Mouse (Mus musculus): ENCODE results near the gene Fam20a. TPM values are rescaled to one million over a fixed set of nuclear protein-coding genes. Genes with fewer than 3 reads are reported as not detected.

The Fam20a gene
- total RNA-seq, 2 experiments from 2014 or later: 1.2 to 2.0 TPM

DNA sequence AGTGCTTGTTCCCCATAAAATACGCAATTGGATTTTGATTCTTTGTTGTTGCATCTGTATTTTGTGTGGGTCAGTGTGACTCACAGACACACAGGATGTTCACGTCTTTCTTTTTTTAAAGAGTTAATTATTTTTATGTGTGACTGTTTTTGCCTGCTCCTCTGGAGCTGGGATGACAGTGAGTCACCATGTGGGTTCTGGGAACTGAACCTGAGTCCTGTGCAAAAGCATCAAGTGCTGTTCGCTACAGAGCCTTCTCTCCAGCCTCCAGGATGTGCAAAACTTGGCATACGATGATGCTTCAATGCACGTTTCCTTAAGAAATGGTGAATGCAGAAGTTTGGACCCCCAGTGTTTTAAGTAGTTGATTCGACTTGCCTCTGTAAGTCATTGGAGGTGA is 67.5 kb downstream of the Fam20a start:
- DNase-seq (ENCODE audit: low spot score): no peak

DNA sequence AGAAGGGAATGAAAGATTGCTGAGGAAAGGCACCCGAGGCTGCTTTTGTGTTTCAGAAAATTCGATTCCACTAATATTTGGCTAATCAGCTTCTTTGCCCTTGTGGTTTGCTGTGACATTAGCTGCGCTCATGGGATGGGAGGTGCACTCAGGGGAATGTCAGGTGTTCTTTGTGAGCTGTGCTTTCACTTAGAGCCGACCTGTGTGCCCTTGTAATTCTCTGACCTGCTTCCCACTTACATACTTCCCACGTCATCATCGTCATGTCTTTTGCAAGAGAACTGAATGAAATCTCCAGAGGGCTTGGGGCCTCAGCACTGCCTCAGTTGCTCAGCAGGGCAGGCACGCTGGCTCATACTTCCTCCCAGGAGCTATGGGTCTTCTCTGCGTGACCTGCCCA is 68.9 kb downstream of the Fam20a start:
- no peak for DNase-seq (ENCODE audit: low spot score)

DNA sequence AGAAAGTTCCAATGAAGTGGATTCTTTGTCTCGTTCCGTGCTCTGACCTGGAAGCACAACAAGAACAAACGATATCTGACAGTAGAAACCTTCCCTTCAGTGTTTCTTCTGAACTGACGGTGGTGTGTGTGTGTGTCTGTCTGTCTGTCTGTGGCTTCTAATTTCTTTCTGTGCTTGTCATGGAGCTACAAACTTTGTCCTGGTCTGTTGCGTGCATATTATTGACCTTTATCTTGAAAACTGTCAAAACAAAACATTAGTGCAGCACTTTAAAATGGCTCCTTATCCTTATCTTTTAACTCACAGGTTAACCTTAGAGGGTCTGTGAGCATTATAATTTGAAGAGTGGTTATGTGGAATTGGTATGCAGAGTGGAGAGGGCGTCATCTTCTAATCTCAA is 69.6 kb downstream of the Fam20a start:
- DNase-seq (ENCODE audit: low spot score): no peak

DNA sequence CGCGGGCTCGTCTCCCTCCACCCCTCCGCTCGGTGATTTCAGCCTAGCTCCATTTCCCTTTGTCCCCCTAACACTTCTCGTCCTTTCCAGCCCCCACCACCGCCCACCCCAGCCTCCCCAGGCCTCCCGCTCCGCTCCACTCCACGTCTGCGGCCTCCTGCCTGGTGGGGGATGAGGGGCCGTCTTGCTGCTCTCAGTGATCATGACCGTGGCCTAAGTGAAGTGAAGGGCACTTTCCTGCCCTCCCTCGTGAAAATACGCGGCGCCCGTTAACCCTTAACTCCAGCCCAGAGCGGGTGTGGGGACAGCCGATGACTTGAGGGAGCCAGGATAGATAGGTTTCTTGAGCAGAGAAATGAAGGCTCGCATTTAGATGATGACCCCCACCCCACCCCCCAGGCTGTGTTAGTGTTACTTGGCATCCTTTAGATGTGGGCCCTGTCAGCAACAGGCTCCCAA is 70.5 kb downstream of the Fam20a start:
- DNase-seq (ENCODE audit: low spot score): no peak

DNA sequence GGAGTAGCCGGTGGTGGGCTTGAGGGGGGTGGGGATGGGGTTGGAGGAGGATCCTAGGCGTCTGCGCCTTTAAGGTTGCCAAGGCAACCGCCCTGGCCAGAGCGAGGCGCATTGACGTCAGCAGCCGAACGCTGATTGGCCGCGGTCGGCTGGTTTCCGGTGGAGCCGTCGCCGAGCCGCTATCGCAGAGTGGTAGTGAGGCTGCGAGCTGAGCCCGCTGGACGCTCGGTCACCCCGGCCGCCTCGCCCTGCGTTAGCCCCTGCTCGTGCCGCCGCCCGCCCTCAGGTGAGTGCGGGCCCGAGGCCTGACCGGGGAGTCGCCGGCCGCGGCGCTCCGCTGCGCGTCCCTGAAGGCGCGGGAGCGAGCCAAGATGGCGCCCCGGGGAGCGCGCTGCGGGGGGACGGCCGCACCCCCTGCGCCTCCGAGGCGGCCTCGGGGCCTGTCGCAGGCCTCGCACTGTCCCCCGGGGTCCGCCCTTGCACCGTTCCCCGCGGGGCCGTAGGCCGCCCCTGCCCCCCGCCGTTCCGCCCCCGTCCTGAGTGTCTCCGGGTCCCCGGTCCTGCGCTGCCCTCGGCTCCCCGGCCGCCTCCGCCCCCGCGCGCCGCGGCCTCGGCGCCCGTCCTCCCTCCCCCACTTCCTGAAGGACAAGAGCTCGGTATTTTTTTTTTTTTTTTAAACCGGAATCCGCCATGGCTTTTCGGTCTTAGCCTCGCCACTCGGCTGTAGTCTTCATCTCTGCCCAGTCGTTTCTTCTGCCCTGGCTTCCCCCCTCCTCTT is 71.1 kb downstream of the Fam20a start:
- peak; percentile 92 for DNase-seq (ENCODE audit: low spot score)

DNA sequence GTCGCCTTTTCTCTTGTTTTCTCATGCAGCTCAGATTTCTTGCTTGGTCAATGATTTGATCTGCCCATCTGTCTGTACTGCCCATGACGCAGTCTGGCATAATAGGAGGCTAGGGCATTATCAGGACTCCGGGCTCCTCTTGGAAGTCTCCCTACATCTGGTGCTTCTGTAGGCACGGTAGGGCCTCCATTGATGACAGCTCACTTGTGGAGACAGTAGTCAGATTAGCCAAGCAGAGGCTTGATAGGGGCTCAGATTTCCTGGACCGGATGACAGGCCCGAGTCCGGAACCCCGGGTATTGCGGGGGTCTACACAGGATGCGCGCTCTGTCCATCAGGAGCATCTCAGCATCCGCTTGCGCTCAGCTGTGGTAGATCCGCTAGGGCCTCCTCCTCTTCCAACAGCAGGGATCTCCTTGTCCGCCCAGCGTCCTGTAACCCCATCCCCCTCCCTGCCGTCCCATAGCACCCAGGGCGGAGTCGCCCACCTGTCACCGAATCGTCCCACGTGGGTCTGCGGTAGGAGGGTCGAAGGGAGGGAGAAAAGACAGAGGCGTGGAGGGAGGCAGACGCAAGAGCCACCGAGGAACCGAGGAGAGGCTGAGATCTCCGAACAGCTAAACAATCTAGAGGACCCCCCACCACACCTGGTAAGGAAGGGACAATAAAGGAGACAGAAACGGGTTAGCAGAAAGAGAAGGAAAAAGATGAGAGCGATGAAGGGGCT is 71.9 kb downstream of the Fam20a start:
- DNase-seq (ENCODE audit: low spot score): peak; percentile 75

DNA sequence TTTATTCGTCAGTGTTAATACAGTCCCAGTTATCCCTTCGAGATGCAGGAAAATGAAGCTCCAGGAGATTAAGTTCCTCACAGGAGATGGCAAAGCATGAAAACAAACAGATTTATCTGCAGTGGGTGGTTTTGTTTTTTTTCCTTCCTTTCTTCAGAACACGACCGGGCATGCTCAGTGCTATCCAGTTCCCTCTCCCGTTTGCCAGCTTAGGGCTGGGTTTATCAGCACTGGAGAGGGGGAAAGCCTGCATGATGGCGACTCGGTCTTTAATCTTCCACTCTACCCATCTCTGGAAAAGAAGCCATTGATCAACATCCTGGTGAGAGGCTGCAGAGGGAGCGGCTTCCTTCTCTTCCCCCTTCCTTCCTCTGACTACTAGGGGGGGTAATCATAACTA is 72.9 kb downstream of the Fam20a start, which contains the start of gene Prkar1a:
Prkar1a (plus strand) TSS at position 200 of the 400 bp plus-strand sequence.
- no peak for DNase-seq (ENCODE audit: low spot score)

DNA sequence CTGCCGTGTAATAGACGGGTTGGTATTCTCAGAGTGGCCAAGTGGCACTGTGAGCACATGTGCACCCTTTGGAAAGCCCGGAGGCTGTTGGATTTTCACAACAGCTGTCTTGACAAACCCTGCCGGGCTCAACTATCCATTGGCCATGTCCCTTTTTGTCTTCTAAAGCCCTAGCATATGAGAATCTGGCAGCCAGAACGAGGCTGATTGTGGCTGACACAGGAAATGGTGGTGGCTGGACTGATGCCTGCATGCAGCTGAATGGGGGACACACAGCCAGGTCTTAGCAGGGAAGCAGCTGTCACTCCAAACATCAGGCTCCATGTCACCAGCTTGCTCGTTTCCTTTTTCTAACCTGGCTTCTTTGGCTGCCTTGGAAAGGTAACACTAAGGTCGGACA is 73.6 kb downstream of the Fam20a start:
- no peak for DNase-seq (ENCODE audit: low spot score)

DNA sequence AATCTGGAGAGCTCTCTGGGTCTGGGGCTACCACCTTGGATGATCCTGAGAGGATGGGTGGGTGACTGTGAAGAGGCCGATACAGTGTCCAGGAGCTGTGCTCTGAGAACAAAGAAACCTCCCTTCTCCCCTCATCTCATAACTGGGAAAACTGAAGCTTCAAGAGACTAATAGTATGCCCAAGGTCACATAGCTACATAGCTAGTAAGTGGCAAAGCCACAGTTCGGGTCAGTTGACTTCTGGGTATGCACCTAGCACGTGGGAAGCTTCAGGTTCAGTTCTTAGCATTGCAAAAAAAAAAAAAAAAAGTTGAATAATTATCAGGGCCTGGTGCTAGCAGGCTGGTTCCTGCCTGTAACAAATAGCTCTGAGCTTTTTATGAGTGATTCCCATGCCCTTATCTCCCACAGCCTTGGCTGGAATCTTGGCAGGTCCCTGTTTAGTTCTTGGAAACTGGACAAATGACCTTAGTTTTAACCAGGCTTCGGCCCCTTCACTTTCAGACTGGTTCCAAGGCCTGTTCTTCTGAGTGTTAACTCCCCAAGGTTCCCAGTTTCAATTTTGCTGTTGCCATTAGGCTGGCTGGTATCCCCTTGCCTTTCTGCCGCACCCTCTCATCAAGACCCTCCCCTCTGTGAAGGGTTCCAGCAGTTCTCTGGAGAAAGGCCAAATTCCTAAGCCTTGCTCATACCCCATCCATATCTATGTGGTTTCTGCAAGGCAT is 80.4 kb downstream of the Fam20a start:
- DNase-seq (ENCODE audit: low spot score): no peak

DNA sequence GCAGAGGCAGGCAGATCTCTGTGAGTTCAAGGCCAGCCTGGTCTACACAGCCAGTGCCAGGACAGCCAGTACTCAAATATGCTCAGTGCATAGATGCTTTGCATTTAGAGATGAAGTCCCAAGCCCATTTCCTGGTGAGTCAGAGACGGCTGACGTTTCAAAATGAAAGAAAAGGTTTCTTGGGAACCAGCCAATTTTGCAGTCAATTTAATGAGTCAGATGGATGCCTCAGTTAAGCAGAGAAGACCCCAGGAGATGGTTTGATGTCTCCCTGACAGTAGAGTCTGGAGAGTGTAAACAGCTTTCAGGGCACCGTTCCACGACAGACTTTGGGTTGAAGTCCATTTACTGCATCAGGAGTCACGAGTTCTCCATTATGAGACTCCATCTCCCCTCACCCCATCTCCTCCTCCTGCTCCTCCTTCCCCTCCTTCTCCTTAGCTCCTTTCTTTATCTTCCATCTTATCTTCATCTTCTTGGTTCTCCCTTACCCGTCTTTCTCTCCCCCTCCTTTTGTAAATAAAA is 86.1 kb downstream of the Fam20a start:
- DNase-seq (ENCODE audit: low spot score): no peak

DNA sequence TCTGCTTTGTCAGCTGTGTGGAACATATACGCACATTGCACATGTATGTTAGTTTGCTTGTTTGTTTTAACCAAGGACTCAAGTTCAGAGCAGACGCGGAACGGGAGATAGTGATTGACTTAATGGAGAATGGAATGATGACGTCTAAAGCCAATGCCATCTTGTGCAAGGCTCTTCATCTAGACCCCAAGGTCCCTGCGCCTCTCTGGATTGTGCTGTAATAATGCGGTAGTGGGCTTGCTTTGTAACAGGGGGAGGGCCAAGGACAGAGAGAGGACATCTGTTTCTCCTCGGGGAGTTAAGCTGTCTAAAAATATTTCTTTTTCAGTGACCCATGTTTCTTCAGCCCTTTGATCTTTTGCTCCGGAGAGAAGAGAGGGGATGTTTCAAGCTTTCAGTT is 87.2 kb downstream of the Fam20a start:
- DNase-seq (ENCODE audit: low spot score): no peak

DNA sequence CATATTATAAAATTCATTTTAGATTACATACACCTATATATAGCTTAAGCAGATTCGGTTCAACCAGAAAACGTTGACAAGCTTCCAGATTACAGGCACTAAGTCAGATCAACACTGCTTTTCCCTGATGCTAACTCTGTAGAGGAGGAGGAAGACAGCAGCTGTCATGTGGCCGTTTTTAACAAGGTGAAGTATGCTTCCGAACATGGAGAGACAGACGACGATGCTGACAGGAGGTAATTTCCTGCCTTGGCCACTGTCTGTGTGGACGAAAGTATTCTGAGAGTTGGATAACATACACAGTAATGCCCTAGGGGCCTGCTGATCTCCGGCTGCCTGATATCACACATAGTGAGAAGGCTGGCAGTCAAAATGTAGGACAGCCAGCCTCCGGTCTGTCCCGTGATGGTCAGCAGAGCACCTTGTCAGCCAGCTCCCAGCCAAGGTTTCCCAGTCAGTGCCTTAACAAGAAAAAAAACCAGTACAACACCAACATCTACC is 93.0 kb downstream of the Fam20a start:
- DNase-seq (ENCODE audit: low spot score): peak; percentile 63

DNA sequence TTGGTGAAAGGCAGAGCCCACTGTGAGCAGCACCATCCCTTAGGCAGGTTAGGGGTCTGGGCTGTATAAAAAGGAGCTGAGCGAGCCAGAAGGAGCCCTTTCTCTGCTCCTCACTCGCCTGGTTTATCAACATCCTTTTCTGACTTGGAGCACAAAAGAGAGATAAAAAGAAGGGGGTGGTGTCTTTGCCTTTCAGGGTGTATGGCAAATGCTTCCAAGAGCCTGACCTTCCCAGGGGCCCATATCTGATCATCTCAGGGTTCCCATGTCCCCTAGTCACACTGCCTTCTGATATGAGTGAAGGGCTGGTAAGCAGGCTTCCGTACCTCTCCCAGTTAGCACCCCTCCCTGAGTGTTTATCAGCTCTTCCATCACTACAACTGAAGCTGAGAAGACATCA is 94.0 kb downstream of the Fam20a start:
- no peak for DNase-seq (ENCODE audit: low spot score)

DNA sequence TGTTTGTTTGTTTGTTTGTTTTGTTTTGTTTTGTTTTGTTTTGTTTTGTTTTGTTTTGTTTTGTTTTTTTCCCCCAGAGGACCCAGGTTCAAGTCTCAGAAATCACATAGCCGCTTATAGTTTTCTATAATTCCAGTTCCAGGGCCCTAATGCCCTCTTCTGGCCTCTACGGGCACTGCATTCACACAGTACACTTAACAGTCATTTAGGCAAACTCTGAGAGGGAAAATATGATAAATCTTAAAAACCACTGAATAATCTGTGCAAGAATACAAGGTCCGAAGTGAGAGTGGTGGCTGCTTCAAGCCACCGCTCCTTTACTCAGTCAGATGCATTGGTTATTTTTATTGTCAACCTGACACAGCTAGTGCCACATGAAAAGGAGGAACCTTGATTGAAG is 94.4 kb downstream of the Fam20a start:
- DNase-seq (ENCODE audit: low spot score): no peak

DNA sequence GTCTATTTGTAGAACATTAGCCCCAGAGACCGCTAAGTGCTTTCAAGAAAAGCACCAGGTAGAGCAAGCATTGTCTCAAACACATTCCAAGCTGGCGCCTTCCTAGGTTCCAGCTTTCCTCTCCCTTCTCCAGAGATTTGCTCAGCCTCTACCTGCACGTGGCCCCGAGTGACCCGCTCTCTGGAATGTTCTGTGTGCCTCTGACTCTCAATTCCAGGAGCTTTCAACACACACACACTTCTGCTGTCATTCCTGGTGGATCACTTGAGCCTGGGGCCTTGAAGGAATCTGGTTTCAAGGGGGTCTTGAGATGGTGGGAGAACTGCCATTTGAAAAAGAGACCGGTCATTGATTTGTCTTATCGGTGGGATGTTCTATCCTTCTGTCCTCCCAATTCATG is 98.8 kb downstream of the Fam20a start:
- DNase-seq (ENCODE audit: low spot score): no peak

DNA sequence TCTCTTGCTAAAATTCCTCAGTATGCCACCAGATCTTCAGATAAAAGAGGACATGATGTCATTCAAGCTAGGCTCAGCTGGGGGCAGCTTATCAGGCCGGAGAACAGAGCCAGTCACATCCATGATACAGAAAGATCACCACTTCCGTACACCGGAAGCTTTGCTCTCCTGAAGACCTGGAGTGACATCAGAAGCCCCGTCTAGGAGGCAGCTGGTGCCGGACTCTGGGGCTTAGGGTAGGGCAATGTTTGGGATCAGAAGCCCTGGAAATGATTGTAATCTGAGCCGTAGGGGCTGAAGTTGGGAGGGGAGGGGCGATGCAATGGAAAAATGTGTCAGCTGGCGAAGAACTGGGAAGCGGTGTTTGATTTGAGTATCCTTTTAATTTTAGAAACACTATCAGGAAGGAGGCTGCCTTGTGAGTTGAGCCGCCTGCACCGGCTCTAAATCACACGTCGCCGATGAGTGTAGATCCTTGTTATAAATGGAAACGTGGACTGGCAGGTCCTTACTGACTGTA is 99.5 kb downstream of the Fam20a start:
- peak; percentile 53 for DNase-seq (ENCODE audit: low spot score)

DNA sequence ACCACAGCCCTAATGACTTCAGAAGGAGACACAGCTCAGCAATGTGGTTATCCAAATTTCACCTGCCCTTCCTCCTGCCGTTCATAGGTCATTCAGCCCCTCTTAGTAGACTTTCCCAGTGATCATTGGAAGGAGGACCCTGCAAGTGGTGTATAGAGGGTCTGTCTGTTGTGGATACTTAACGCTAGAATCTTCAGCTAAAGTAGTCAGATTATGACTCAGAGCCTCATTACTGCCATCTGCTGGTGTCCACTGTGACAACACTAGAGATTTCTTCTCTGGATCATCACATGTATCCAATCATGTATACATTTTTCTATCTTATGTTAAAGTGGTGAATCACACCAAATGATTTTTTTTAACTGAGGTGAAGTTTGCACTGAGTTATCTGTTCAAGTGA is 100.9 kb downstream of the Fam20a start:
- peak; percentile 64 for DNase-seq (ENCODE audit: low spot score)

DNA sequence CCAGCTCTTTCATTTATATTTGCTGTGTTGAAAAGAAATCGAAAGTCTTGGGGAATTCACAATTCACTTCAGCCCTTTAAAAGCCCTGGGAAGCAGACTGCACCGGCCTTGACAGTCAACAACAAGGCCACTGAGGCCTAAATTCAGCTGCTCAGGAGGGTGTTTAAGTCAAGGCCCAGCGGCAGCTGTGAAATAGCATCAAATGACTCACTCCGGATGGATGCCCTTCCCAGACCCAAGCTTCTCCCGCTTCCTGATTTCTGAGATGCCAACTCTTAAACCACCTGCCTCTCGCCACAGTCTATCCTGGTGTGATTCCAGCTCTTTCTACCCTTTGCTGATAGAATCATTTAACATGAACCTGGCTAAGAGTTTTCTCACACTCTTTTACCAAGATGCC is 101.7 kb downstream of the Fam20a start:
- DNase-seq (ENCODE audit: low spot score): no peak

Data from gastrocnemius, adult 18-20 months (tissue).